Mouse (Mus musculus): ENCODE results near the gene Irgm1. TPM values are rescaled to one million over a fixed set of nuclear protein-coding genes. Genes with fewer than 3 reads are reported as not detected.

Gene Irgm1
- polyA plus RNA-seq, 1 experiment from 2014 or later, result 1.8 TPM

GRCm38 (mm10) chr11:48872695-48873300 is 1.3 kb upstream of the Irgm1 start:
- H3K9me3 ChIP-seq, result no peaks in the 10 kb centered on the region
- H3K4me1 ChIP-seq, result peaks cover 15% of the 10 kb centered on the region
- no peak overlapping the region for H3K27ac ChIP-seq
- 84% methylated on average over 7 of the region's 7 CpGs for WGBS
- H3K36me3 ChIP-seq (replicated peaks), result no peaks in the 10 kb centered on the region
- no peak overlapping the region for H3K4me3 ChIP-seq (replicated peaks)
- no peak overlapping the region for H3K9ac ChIP-seq
- no peak for ATAC-seq (ENCODE audit: low FRiP score)
- H3K27me3 ChIP-seq, result peaks cover 25% of the 10 kb centered on the region; the same call in 1 of the 2 replicates
- no peak overlapping the region for H3K4me2 ChIP-seq

DNA sequence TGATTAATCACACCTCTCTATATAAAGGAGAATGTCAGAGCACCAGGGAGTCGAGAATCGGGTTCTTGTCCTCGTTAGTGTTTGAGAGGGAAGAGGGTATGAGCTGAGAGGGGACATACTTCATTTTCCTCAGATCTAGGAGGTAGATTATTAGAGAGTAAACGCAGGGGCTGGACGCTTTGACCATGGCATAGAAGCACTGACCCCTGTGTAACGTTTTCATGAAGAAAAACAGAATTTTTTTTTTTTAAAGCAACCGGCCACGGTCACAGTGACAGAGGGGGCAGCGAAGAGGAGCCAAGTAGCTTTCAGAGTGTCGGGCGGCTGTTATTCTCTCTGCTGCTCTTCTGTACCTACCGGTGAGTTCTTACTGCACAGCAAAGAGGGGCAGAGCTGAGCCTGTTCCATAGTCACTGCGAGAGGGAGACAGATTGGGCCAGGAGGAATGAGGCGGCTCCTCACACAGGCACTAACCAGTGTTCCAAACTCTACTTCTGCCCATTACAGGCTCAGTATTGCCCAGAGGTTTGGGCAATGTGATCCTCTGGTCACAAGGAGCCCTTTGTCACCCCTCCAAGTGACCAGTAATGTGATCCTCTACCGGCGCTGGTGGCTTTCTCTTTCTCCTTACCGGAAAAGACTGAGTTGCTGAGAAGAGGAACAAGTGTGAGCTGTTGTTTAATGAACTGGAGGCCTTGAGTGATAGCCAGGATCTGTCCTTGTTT is 496 bp upstream of the Irgm1 start:
- Histone ChIP-seq H3K9me3 (no peaks in the 10 kb centered on the region), H3K27ac (no peak overlapping the region), H3K27me3 (peaks cover 25% of the 10 kb centered on the region; the same call in 1 of the 2 replicates), H3K4me1 (peaks cover 15% of the 10 kb centered on the region), H3K9ac (0 out of 2 replicates have a peak overlapping the region, but pooled peaks have one; percentile 54), H3K4me3 (replicated peaks) (peak overlapping the region; percentile 41), H3K36me3 (replicated peaks) (no peaks in the 10 kb centered on the region), H3K4me2 (peak overlapping the region; percentile 63)
- 13% methylated on average over 17 of the region's 17 CpGs for WGBS
- ATAC-seq (ENCODE audit: low FRiP score), result peak; percentile 59; the same call in 1 of the 2 replicates

GRCm38 (mm10) chr11:48870781-48871180 is 702 bp downstream of the Irgm1 start:
- peaks cover 25% of the 10 kb centered on the region; the same call in 1 of the 2 replicates for H3K27me3 ChIP-seq
- H3K4me1 ChIP-seq, result peaks cover 15% of the 10 kb centered on the region
- no peaks in the 10 kb centered on the region for H3K36me3 ChIP-seq (replicated peaks)
- peak overlapping the region; percentile 41 for H3K4me3 ChIP-seq (replicated peaks)
- no peak for ATAC-seq (ENCODE audit: low FRiP score)
- H3K9me3 ChIP-seq, result no peaks in the 10 kb centered on the region
- H3K4me2 ChIP-seq, result peak overlapping the region; percentile 63
- no peak overlapping the region for H3K27ac ChIP-seq
- peak overlapping the region; percentile 54 for H3K9ac ChIP-seq
- 40% methylated on average over 7 of the region's 7 CpGs for WGBS

- no peaks in the 10 kb centered on the region for H3K9me3 ChIP-seq
- H3K36me3 ChIP-seq (replicated peaks), result no peaks in the 10 kb centered on the region
- H3K27me3 ChIP-seq, result peaks cover 25% of the 10 kb centered on the region; the same call in 1 of the 2 replicates
- H3K27ac ChIP-seq, result no peak overlapping the region
- H3K4me1 ChIP-seq, result peaks cover 15% of the 10 kb centered on the region
- no peak for ATAC-seq (ENCODE audit: low FRiP score)
- WGBS, result 81% methylated on average over 7 of the region's 7 CpGs
- H3K9ac ChIP-seq, result no peak overlapping the region
- H3K4me2 ChIP-seq, result no peak overlapping the region
- no peak overlapping the region for H3K4me3 ChIP-seq (replicated peaks)
Observed at GRCm38 (mm10) chr11:48869380-48870110, 1.9 kb downstream of the Irgm1 start.

GRCm38 (mm10) chr11:48866481-48866880 is 5.0 kb downstream of the Irgm1 start:
- Histone ChIP-seq H3K9ac (no peak overlapping the region), H3K4me1 (peaks cover 8% of the 10 kb centered on the region), H3K36me3 (replicated peaks) (no peaks in the 10 kb centered on the region), H3K27me3 (peaks cover 6% of the 10 kb centered on the region; the same call in 1 of the 2 replicates), H3K4me2 (no peak overlapping the region), H3K4me3 (replicated peaks) (no peak overlapping the region), H3K27ac (no peak overlapping the region), H3K9me3 (no peaks in the 10 kb centered on the region)
- WGBS, result 94% methylated on average over 9 of the region's 9 CpGs
- no peak for ATAC-seq (ENCODE audit: low FRiP score)

GRCm38 (mm10) chr11:48863808-48864207 is 7.7 kb downstream of the Irgm1 start:
- ATAC-seq (ENCODE audit: low FRiP score), result no peak

GRCm38 (mm10) chr11:48862784-48863319 is 8.6 kb downstream of the Irgm1 start:
- Histone ChIP-seq H3K27me3 (peaks cover 19% of the 10 kb centered on the region), H3K4me3 (replicated peaks) (no peak overlapping the region), H3K9ac (no peak overlapping the region), H3K4me2 (no peak overlapping the region), H3K4me1 (peaks cover 10% of the 10 kb centered on the region), H3K9me3 (no peaks in the 10 kb centered on the region), H3K27ac (no peak overlapping the region), H3K36me3 (replicated peaks) (no peaks in the 10 kb centered on the region)
- no peak for ATAC-seq (ENCODE audit: low FRiP score)
- WGBS, result 82% methylated on average over 1 of the region's 1 CpGs

More at GRCm38 (mm10) chr11:48863808-48864207, 7.7 kb downstream of the Irgm1 start:
- no peak overlapping the region for H3K4me3 ChIP-seq (replicated peaks)
- H3K4me1 ChIP-seq, result peaks cover under 1% of the 10 kb centered on the region; the same call in 1 of the 2 replicates
- no peak overlapping the region for H3K27ac ChIP-seq
- H3K9me3 ChIP-seq, result no peaks in the 10 kb centered on the region
- no peak overlapping the region for H3K9ac ChIP-seq
- H3K36me3 ChIP-seq (replicated peaks), result no peaks in the 10 kb centered on the region
- no peak overlapping the region for H3K4me2 ChIP-seq
- peaks cover 12% of the 10 kb centered on the region for H3K27me3 ChIP-seq
- 92% methylated on average over 3 of the region's 3 CpGs for WGBS

GRCm38 (mm10) chr11:48859014-48859413 is 12.5 kb downstream of the Irgm1 start:
- Histone ChIP-seq H3K36me3 (replicated peaks) (no peaks in the 10 kb centered on the region), H3K4me2 (peak overlapping the region; percentile 61), H3K9ac (no peak overlapping the region), H3K4me3 (replicated peaks) (peak overlapping the region; percentile 17; the same call in 1 of the 2 replicates), H3K4me1 (peaks cover 23% of the 10 kb centered on the region), H3K27me3 (peaks cover 22% of the 10 kb centered on the region), H3K27ac (no peak overlapping the region), H3K9me3 (no peaks in the 10 kb centered on the region)
- under 1% methylated on average over 6 of the region's 6 CpGs for WGBS
- ATAC-seq (ENCODE audit: low FRiP score), result no peak

GRCm38 (mm10) chr11:48853474-48854180 is 17.9 kb downstream of the Irgm1 start:
- Histone ChIP-seq H3K27me3 (peaks cover 27% of the 10 kb centered on the region), H3K36me3 (replicated peaks) (no peaks in the 10 kb centered on the region), H3K9me3 (no peaks in the 10 kb centered on the region), H3K4me3 (replicated peaks) (peak overlapping the region; percentile 58), H3K4me1 (peaks cover 34% of the 10 kb centered on the region), H3K27ac (no peak overlapping the region), H3K4me2 (peak overlapping the region; percentile 85), H3K9ac (peak overlapping the region; percentile 58)
- WGBS, result under 1% methylated on average over 31 of the region's 31 CpGs
- ATAC-seq (ENCODE audit: low FRiP score), result peak; percentile 68

- H3K9ac ChIP-seq, result peak overlapping the region; percentile 50
- peak overlapping the region; percentile 58 for H3K4me3 ChIP-seq (replicated peaks)
- 8% methylated on average over 23 of the region's 23 CpGs for WGBS
- H3K36me3 ChIP-seq (replicated peaks), result no peaks in the 10 kb centered on the region
- no peak overlapping the region for H3K27ac ChIP-seq
- ATAC-seq (ENCODE audit: low FRiP score), result peak; percentile 18; the same call in 1 of the 2 replicates
- H3K4me1 ChIP-seq, result peaks cover 26% of the 10 kb centered on the region
- no peaks in the 10 kb centered on the region for H3K9me3 ChIP-seq
- peaks cover 23% of the 10 kb centered on the region for H3K27me3 ChIP-seq
- H3K4me2 ChIP-seq, result peak overlapping the region; percentile 85
Observed at GRCm38 (mm10) chr11:48852624-48853473, 18.6 kb downstream of the Irgm1 start.

- peak overlapping the region; percentile 58 for H3K4me3 ChIP-seq (replicated peaks)
- H3K9ac ChIP-seq, result no peak overlapping the region
- no peak overlapping the region for H3K4me2 ChIP-seq
- H3K9me3 ChIP-seq, result no peaks in the 10 kb centered on the region
- 77% methylated on average over 4 of the region's 4 CpGs for WGBS
- ATAC-seq (ENCODE audit: low FRiP score), result no peak
- H3K27ac ChIP-seq, result no peak overlapping the region
- no peaks in the 10 kb centered on the region for H3K36me3 ChIP-seq (replicated peaks)
- peaks cover 21% of the 10 kb centered on the region for H3K27me3 ChIP-seq
- H3K4me1 ChIP-seq, result peaks cover 23% of the 10 kb centered on the region
Observed at GRCm38 (mm10) chr11:48852190-48852589, 19.3 kb downstream of the Irgm1 start.

Data from forebrain, embryonic 12.5 days (tissue).